Comparison of ENCODE assay signal across 9 mouse cellular contexts in genomic region chr1:105971490-105972170, GRCm38 (mm10). TPM values are rescaled to one million over a fixed set of nuclear protein-coding genes. Genes with fewer than 3 reads are reported as not detected.
DNase-seq lines count a peak whose midpoint lies in the region; ATAC-seq lines count a peak whose summit lies in the region.
"Had no signal": no experiment of that assay in that cellular context is flagged by ENCODE, and none has a peak within 500 bp of the region (broad histone marks: within the 10 kb centered on the region; RNA-seq: fewer than 3 reads in every experiment).

No protein-coding gene starts in this region.

- H3K9ac ChIP-seq in lung, embryonic 16.5 days (ENCODE audit: low read length), result peak overlapping the region; percentile 35
- H3K9ac ChIP-seq: embryonic facial prominence, embryonic 15.5 days had no signal

- no peaks in the 10 kb centered on the region for H3K4me1 ChIP-seq in lung, embryonic 16.5 days (replicated peaks; ENCODE audit: control insufficient read depth, insufficient read depth, low read length)
- H3K4me1 ChIP-seq: embryonic facial prominence, embryonic 15.5 days had no signal

- H3K36me3 ChIP-seq in lung, embryonic 16.5 days (ENCODE audit: control insufficient read depth, insufficient read depth, low read length), result no peaks in the 10 kb centered on the region
- H3K36me3 ChIP-seq: embryonic facial prominence, embryonic 15.5 days had no signal

- H3K9me3 ChIP-seq in lung, embryonic 16.5 days (ENCODE audit: control insufficient read depth, low read length), result no peaks in the 10 kb centered on the region
- H3K9me3 ChIP-seq: embryonic facial prominence, embryonic 15.5 days had no signal

- peak overlapping the region; percentile 36 for H3K4me2 ChIP-seq in lung, embryonic 16.5 days (ENCODE audit: low read depth, low read length)
- H3K4me2 ChIP-seq: embryonic facial prominence, embryonic 15.5 days had no signal

- no peaks in the 10 kb centered on the region for H3K27me3 ChIP-seq in lung, embryonic 16.5 days (ENCODE audit: control insufficient read depth, insufficient read depth, low read depth, low read length)
- H3K27me3 ChIP-seq: embryonic facial prominence, embryonic 15.5 days had no signal

- no peak overlapping the region for H3K27ac ChIP-seq in lung, embryonic 16.5 days (ENCODE audit: low read length)
- H3K27ac ChIP-seq: embryonic facial prominence, embryonic 15.5 days had no signal

- ATAC-seq in lung, embryonic 16.5 days (ENCODE audit: low read depth), result no peak

- H3K4me3 ChIP-seq in lung, embryonic 16.5 days (ENCODE audit: low read length), result peak overlapping the region; percentile 43
- H3K4me3 ChIP-seq: embryonic facial prominence, embryonic 15.5 days had no signal

- WGBS in lung, embryonic 16.5 days, result 20% methylated on average over 10 of the region's 10 CpGs

- DNase-seq in embryo, embryonic 10 days (ENCODE audit: low spot score), result peak; percentile 28
- no peak for DNase-seq in embryo, embryonic 10.5 days (ENCODE audit: low spot score)
- peak; percentile 30 for DNase-seq in adrenal gland, postnatal 25 days
- peak; percentile 86 for DNase-seq in induced T-regulatory cell, adult 2 months (ENCODE audit: low read depth)
- peak; percentile 42 for DNase-seq in thymus, postnatal 25 days
- no peak for DNase-seq in embryo, embryonic 11 days
- no peak for DNase-seq in layer of hippocampus, postnatal 36 days

RNA-seq across cellular contexts. Expression of gene Zcchc2, which starts 18.6 kb away (rescaled TPM):
- total RNA-seq in adrenal gland, postnatal 25 days (2021), result 20.2 and 23.0 TPM in 2 replicates
- 1.9 and 2.3 TPM in 2 replicates for polyA plus RNA-seq in lung, embryonic 16.5 days (2015; fragmentation: Nextera tagmentation; extraction: Ambion mirVana)
- total RNA-seq in layer of hippocampus, postnatal 36 days (2021), result 10 to 100 TPM; 21.0 to 21.3 TPM

Comparison
In these comparisons a context has a peak if more than half of its experiments do, and no peak if none do; other contexts are left out.
1. DNase-seq: peak in embryo, embryonic 10 days (single experiment), adrenal gland, postnatal 25 days (single experiment), induced T-regulatory cell, adult 2 months (single experiment) and thymus, postnatal 25 days (single experiment); none in embryo, embryonic 10.5 days (single experiment), embryo, embryonic 11 days (single experiment) and layer of hippocampus, postnatal 36 days (0 of 2).